Mouse (Mus musculus): Measurements from ENCODE around the gene Tjap1.

Gene Tjap1

GRCm38 (mm10) chr17:46253452-46254084, 29.3 kb downstream of the Tjap1 start, which contains the start of gene Lrrc73:
Gene Lrrc73, plus strand, starts transcription at chr17:46253531.
- peak; percentile 84 for DNase-seq (ENCODE audit: low read depth, low spot score)

GRCm38 (mm10) chr17:46252571-46253451, 30.0 kb downstream of the Tjap1 start:
- peak; percentile 65 for DNase-seq (ENCODE audit: low read depth, low spot score)

GRCm38 (mm10) chr17:46251174-46251573, 31.7 kb downstream of the Tjap1 start:
- DNase-seq (ENCODE audit: low read depth, low spot score): peak; percentile 61

- DNase-seq (ENCODE audit: low read depth, low spot score): no peak
Measured at GRCm38 (mm10) chr17:46248189-46248522, 34.7 kb downstream of the Tjap1 start.

- DNase-seq (ENCODE audit: low read depth, low spot score): peak; percentile 93
Measured at GRCm38 (mm10) chr17:46247512-46248188, 35.2 kb downstream of the Tjap1 start, which contains the start of the genes Polr1c and Yipf3. Gene Polr1c, minus strand, starts transcription at chr17:46248054. Gene Yipf3, plus strand, starts transcription at chr17:46248080.

- DNase-seq (ENCODE audit: low read depth, low spot score): no peak
Measured at GRCm38 (mm10) chr17:46244579-46244978, 38.2 kb downstream of the Tjap1 start.

GRCm38 (mm10) chr17:46243624-46244023, 39.2 kb downstream of the Tjap1 start:
- no peak for DNase-seq (ENCODE audit: low read depth, low spot score)

GRCm38 (mm10) chr17:46242993-46243392, 39.8 kb downstream of the Tjap1 start:
- no peak for DNase-seq (ENCODE audit: low read depth, low spot score)

GRCm38 (mm10) chr17:46242274-46242673, 40.6 kb downstream of the Tjap1 start:
- no peak for DNase-seq (ENCODE audit: low read depth, low spot score)

GRCm38 (mm10) chr17:46241471-46241870, 41.4 kb downstream of the Tjap1 start:
- DNase-seq (ENCODE audit: low read depth, low spot score): no peak

GRCm38 (mm10) chr17:46239516-46240114, 43.2 kb downstream of the Tjap1 start:
- no peak for DNase-seq (ENCODE audit: low read depth, low spot score)

- no peak for DNase-seq (ENCODE audit: low read depth, low spot score)
Measured at GRCm38 (mm10) chr17:46237480-46237879, 45.3 kb downstream of the Tjap1 start.

- DNase-seq (ENCODE audit: low read depth, low spot score): no peak
Measured at GRCm38 (mm10) chr17:46237079-46237478, 45.7 kb downstream of the Tjap1 start.

GRCm38 (mm10) chr17:46236067-46236466, 46.8 kb downstream of the Tjap1 start:
- DNase-seq (ENCODE audit: low read depth, low spot score): no peak

GRCm38 (mm10) chr17:46227576-46227975, 55.2 kb downstream of the Tjap1 start:
- DNase-seq (ENCODE audit: low read depth, low spot score): no peak

GRCm38 (mm10) chr17:46221601-46222000, 61.2 kb downstream of the Tjap1 start:
- no peak for DNase-seq (ENCODE audit: low read depth, low spot score)

GRCm38 (mm10) chr17:46210550-46210949, 72.3 kb downstream of the Tjap1 start:
- no peak for DNase-seq (ENCODE audit: low read depth, low spot score)

All from ES-CJ7 (cell line).